Mouse (Mus musculus): ENCODE results near the gene Actn2.

Actn2 gene

DNA sequence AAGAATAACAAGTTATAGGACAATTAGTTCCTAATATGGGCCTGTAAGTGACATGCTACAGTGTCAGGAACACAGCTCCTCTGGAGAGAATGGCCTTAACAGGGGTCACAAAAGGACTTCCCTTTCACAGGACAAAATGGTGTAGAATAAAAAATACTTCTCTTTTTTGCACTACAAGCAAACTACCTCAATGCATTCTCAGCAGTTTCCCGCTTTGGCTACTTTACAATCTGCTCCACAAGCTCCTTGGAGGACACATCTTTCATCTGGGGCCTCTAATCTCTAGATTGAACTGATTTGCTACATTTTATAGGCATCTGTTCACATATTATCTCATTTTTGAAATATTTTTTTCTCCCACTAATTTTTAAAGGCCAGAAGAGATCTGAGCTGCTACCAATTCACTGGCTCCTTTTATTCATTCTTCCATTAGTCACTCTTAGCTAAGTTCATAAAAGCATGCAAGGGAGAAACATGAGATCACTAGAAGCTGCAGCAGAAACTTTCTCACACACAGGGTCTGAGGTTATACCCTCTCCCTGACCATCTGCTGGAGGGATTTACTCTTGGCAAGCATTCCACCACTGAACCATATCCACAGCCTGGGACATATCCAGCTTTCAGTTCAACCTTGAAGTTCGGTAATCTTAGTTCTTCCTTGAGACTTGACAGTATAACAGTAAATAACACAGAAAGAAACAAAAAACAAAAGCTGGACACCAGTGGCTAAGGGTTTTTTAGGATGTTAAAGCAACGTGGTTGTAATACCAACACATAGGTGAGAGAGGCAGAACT lies 84.5 kb downstream of the Actn2 start:
- peak in 1 of 2 experiments; percentile 11 for DNase-seq

DNA sequence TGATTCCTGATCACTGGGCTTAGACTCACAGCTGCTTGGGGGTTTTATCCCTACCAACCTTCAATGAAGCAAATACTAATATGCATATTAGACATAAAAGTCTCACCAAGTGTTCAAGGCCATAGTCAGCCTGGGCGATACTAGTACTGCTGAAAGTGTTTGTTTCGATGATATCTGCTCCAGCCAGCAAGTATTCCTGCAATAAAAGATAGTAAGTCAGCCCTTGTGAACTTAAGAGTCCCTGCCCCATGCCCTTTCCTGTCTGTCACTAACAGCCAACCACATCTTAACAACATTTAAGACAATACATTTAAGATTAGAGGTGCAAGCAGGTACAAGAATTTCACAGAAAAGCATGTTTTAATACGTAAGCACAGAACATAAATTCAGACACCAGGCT lies 90.1 kb downstream of the Actn2 start:
- DNase-seq: no peak

DNA sequence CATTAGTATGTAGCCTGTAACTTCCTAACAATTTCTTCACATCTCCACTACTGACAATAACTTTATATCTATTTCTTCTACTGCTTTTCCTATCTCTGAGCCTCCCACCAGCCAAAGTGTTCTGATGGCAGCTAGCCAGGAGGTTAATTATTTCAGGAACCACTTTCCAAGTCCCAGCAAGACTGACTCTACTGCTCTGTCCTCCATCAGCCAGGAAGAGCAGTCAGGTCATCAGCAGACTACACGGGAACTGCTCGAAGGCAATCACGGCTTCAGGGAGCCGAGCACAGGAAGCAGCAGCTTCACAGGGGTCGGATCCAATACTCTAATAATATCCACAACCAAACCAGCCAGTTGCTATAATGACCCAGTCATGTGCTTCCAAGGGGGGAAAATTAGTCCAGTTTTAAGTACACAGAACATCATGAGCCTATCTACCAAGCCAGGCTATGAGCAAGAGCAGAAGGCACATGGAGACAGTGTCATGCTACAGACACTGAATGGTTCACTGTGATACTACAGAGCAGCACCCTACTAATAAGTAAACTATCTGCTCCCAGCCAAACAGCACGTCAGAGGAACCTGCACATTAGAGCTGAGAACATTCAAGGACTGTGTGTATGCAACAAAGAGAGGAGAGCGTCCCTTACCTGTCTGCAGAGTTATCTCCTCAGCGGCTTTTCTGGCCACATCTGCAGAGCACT lies 91.2 kb downstream of the Actn2 start:
- DNase-seq: no peak

DNA sequence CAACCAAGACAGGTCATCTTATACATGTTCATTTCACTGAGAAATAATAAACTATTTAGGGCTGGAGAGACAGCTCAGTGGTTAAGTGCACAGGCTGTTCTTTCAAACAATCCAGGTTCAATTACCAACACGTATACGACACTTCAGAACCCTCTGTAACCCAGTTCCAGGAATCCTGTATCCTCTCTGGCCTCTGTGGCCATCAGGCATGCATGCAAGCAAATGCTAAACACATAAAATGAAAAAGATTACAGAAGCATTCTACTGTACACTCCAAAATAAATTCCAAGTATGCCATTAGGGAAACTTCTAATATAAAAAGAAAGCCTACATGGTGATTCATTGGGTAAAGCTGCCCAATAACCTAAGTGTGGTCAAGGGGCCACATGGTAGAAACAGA lies 94.6 kb downstream of the Actn2 start:
- no peak for DNase-seq

DNA sequence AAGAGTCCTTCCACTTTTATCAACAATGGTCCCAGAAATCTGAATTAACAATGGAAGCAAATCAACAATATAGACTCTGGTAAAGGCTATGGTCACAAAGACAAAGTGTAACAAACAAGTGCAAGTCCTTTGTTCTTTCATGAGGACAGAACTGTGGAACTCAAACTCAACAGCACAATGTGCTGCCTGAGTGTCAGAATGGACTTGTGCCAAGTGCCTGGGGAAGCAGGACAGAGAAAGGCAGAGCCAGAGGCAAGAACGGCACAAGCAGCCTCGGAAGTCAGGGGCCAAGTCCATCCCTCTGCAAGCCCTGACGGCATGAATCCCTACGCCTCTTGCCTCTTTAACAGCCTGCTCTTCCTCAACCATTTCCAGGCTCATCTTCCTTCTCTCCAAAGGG lies 96.6 kb downstream of the Actn2 start:
- peak; percentile 16 to 18 for DNase-seq

DNA sequence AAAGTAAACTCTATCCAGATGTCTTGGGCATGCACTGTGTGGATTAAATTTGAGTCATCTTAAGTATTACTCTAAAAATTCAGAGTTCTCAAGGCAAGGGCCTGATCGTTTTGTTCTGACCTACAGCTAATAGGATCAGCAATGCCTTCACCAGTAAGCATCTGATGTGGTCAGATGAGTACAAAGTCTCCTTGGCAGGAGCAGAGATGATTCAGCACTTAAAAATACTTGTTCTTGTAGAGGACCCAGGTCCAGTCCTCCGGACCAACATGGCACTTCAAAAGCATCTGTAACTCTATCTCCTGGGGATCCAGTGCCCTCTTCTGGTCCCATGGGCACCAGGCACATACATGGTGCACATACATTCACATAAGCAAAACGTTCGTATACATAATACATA lies 108.4 kb downstream of the Actn2 start:
- no peak for DNase-seq

DNA sequence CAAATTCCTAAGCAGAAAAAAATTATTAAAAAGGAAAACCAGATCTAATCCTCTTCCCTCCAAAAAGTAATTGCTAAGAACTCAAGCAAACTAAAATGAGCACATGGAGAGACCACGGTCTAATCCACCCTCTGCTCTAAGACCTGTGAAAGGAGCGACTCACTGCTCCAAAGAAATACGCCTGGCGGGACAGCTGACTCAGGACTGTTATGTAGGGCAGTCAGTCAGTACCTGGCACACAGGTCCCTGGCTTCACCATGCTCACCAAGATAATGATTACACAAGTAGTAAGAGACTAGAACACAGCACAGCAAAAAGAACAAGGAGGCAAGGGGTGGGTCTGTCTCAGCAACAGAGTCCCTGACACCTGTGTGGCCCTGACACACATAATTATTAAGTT lies 112.3 kb downstream of the Actn2 start:
- no peak for DNase-seq

DNA sequence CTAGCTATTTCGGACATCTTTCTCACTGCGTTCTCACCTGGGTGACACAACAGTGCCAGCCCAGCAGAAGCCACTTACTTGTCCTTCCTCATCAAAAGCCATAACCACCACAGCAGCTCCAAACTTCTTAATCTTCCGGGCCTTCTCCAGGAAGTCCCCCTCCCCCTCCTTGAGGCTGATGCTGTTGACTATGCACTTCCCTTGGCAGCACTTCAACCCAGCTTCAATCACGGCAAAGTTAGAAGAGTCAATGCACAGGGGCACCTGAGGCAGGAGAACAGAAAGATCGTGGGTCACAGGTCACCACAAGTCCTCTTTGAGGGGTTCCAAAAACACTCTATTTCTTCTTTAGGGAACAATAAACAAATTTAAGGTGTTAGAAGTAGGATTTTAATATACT lies 113.0 kb downstream of the Actn2 start:
- no peak for DNase-seq

All from cerebellum, postnatal 14 days (tissue).